Mouse (Mus musculus) CD4-positive, CD25-positive, alpha-beta regulatory T cell, adult 4 months (primary cell): ENCODE results near the gene Ercc6l. TPM values are rescaled to one million over a fixed set of nuclear protein-coding genes. Genes with fewer than 3 reads are reported as not detected.

Experiments
- ATAC-seq: one replicate; pipeline ENCODE4 v1.8.0; 2017
- polyA plus RNA-seq, 2 experiments: library from polyadenylated mRNA; unstranded; fragments of 100-300 nt; shearing (Covaris generic); gene quantifications; one replicate each; pipeline ENCODE4 v1.2.1; 2017

Ercc6l gene
- polyA plus RNA-seq, result 1 to 10 TPM; 1.4 to 3.7 TPM

GRCm38 (mm10) chrX:102156618-102157422 is at the start of gene Ercc6l:
Gene Ercc6l (minus strand): TSS chrX:102157091.
- ATAC-seq, result peak; percentile 95

GRCm38 (mm10) chrX:102190840-102191239 is 33.9 kb upstream of the Ercc6l start:
- ATAC-seq, result no peak

GRCm38 (mm10) chrX:102189581-102189980 is 32.7 kb upstream of the Ercc6l start:
- ATAC-seq, result no peak

GRCm38 (mm10) chrX:102188712-102189497 is 32.0 kb upstream of the Ercc6l start, which contains the start of gene Rps4x:
Gene Rps4x (minus strand): TSS chrX:102189394.
- ATAC-seq, result peak; percentile 95

- ATAC-seq, result peak; percentile 18
Measured at GRCm38 (mm10) chrX:102187023-102187699, 30.3 kb upstream of the Ercc6l start.

GRCm38 (mm10) chrX:102182575-102182974 is 25.7 kb upstream of the Ercc6l start:
- ATAC-seq, result no peak

GRCm38 (mm10) chrX:102175538-102176287 is 18.8 kb upstream of the Ercc6l start:
- no peak for ATAC-seq

- no peak for ATAC-seq
Measured at GRCm38 (mm10) chrX:102170900-102171299, 14.0 kb upstream of the Ercc6l start.

- ATAC-seq, result no peak
Measured at GRCm38 (mm10) chrX:102170135-102170534, 13.2 kb upstream of the Ercc6l start.

- ATAC-seq, result no peak
Measured at GRCm38 (mm10) chrX:102169724-102170123, 12.8 kb upstream of the Ercc6l start.

GRCm38 (mm10) chrX:102166986-102167385 is 10.1 kb upstream of the Ercc6l start:
- ATAC-seq, result no peak

- ATAC-seq, result no peak
Measured at GRCm38 (mm10) chrX:102166521-102166920, 9.6 kb upstream of the Ercc6l start.

GRCm38 (mm10) chrX:102163529-102163928 is 6.6 kb upstream of the Ercc6l start:
- ATAC-seq, result no peak

- ATAC-seq, result no peak
Measured at GRCm38 (mm10) chrX:102163096-102163495, 6.2 kb upstream of the Ercc6l start.

- ATAC-seq, result no peak
Measured at GRCm38 (mm10) chrX:102160528-102160927, 3.6 kb upstream of the Ercc6l start.

GRCm38 (mm10) chrX:102159778-102160177 is 2.9 kb upstream of the Ercc6l start:
- no peak for ATAC-seq

GRCm38 (mm10) chrX:102157423-102157791 is 516 bp upstream of the Ercc6l start:
- ATAC-seq, result no peak

- no peak for ATAC-seq
Measured at GRCm38 (mm10) chrX:102141157-102141556, 15.7 kb downstream of the Ercc6l start.

- ATAC-seq, result no peak
Measured at GRCm38 (mm10) chrX:102121321-102121720, 35.6 kb downstream of the Ercc6l start.

GRCm38 (mm10) chrX:102119042-102119864 is 37.6 kb downstream of the Ercc6l start, which contains the start of gene Pin4:
Gene Pin4 (plus strand): TSS chrX:102119447.
- peak; percentile 99 for ATAC-seq

- ATAC-seq, result no peak
Measured at GRCm38 (mm10) chrX:102115676-102116075, 41.2 kb downstream of the Ercc6l start.
